Mouse (Mus musculus): ENCODE data around the gene Dstyk.
"Not testable (repeated sequence)": the region's sequence is repeated elsewhere in the genome, so short reads cannot be mapped to it uniquely, and the experiment has no call there.

Dstyk gene

DNA sequence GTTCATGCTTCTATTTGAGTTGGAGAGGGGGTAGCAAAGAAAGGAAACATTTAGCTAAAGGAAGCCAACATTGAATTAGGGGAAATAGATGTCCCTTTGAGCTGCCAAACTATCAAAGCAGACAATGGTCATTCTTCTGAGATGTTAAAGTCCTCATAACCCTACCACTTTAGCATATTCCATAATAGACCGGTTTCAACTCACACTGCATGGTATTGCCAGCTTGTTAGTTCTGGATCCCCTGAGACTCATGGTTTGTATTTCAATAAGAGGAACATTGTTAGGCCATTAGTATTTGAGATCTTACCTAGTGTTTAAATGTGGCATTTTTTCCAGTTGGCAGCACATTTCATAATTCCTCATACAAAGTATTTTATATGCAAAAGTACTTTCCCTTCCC, 19.6 kb downstream of the Dstyk start:
- no peak for DNase-seq (ENCODE audit: low read depth, low spot score)

DNA sequence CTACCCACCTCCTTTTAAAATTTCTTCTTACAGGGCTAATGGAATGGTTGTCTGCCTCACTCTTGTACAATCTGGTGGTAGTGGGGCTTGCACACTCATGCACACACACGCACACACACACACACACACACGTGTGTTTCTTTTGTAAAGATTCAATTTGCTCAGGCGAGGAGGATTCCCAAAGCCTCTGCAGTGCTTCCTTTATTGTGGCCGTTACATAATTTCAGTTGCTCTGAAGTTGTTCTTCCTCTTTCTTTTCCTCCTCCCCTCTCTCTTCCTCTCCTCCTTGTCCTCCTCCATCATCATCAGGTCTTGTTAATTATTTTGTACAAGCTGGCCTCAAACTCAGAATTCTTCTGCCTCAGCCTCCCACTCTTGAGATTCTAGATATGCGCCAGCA, 20.0 kb downstream of the Dstyk start:
- DNase-seq (ENCODE audit: low read depth, low spot score): no peak

DNA sequence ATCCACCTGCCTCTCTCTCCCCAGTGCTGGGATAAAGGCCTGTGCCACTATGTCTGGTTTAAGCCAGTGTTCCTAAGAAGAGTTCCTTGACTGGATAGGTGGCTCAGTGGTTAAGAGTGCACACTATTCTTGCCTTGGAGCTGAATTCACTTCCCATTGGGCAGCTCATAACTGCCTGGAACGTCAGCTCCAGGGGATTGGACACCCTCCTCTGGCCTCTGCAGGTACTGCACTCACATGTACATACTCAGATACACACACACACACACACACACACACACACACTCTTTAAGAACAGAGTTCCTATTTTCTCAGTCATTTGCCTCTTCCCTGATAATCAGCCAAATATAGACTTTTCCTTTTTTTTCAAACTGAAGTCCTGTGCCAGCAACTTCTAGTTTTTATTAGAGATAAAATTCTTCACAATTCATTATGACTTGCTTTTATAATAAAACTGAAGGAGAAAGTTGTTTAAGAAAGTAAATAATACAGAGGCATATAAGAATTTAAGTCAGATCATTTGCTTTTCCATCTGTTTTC, 23.6 kb downstream of the Dstyk start:
- no peak for DNase-seq (ENCODE audit: low read depth, low spot score)

DNA sequence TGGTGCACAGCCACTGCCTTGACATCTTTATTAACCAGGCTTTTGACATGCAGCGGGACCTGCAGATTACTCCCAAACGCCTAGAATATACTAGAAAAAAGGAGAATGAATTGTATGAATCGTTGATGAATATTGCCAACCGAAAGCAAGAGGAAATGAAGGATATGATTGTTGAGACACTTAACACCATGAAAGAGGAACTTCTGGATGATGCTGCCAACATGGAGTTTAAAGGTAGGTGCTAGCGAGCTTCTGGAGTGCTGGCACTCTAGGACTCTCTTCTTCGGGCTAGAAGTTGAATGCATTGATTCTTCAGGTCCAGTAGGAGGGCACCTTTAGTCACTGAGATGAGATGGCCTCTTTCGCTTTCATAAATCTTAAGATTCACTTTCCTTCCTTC, 32.4 kb downstream of the Dstyk start:
- no peak for DNase-seq (ENCODE audit: low read depth, low spot score)

DNA sequence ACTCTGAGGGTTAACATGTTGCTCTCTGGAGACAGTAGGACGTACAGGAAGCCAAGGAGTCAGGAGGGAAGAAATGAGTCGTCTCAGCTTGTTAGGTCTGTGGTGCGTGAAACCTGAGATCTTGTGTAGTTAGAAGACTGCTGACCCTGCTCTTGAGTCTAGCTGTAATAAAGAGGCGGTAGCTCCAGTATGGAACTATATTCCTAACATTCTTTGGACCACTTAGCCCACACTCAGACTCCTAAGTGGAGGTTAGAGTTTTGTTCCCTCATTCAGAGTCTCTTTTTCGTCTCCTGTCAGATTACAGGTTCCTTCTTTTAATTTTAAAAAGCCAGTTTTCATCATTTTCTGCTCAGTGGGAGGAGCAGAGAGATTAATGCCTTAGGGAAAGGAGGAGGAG, 47.3 kb downstream of the Dstyk start:
- no peak for DNase-seq (ENCODE audit: low read depth, low spot score)

DNA sequence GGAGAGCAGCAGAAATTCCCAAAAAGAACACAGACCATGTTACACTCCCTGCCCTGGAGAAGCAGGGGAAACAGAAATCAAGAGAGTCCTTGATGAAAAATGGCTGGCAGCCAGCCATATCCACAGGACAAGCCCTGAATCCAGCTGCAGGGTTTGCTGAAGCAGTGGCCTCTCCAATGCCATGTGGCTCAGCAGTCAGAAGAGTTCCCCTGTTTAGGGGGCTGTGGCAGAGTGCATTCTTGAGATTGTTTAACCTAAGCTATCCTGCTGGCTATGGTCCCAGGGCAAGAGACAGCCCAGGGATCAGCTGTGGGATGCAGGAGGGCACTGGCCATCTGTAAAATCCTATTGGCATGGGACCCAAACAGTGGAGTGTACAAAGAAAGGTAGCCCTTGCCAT, 51.6 kb downstream of the Dstyk start:
- no peak for DNase-seq (ENCODE audit: low read depth, low spot score)

DNA sequence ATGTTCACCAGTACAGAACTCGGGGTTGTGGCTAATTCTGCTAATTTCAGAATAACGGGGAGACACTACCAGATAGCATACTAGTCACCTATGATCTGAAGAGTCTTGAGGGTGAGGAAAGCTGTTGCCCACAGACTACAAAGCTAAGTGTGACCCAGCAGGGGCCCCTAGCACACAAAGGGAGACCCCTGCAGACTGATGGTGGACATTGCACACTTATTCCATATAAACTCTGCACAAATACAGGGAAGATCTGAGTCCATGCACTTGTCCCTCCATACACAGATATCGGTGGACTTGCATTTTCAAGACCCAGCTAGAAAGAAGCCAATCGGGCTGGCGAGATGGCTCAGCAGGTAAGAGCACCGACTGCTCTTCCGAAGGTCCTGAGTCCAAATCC, 52.2 kb downstream of the Dstyk start:
- no peak for DNase-seq (ENCODE audit: low read depth, low spot score)

DNA sequence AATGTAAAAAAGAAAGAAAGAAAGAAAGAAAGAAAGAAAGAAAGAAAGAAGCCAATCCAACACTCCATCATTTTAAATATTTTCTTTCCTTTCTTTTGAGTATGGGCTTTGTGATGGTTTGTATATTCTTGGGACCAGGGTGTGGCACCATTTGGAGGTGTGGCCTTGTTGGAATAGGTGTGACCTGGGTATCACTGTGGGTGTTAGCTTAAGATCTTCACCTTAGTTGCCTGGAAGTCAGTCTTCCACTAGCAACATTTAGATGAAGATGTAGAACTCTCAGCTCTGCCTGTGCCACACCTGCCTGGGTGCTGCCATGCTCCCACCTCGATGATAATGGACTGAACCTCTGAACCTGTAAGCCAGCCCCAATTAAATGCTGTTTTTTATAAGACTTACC, 52.7 kb downstream of the Dstyk start:
- not testable (repeated sequence) for DNase-seq (ENCODE audit: low read depth, low spot score)

DNA sequence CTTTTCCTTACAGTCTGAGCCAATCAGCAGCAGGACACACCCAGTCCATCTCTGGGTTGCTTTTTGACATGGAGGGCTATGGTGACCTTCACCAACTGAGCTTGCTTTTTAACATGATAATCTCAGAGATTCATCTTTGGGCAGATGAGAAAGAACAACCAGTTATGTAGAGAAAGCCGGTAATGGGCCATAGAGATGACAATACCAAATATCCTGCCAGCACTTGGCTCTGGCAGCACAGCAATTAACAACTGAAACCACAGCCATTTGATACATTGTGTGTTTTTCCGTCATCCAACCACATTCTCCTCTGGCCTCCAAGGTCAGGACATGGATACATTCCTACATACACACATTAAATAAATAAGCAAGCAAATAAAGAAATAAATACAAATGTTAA, 53.7 kb downstream of the Dstyk start:
- no peak for DNase-seq (ENCODE audit: low read depth, low spot score)

DNA sequence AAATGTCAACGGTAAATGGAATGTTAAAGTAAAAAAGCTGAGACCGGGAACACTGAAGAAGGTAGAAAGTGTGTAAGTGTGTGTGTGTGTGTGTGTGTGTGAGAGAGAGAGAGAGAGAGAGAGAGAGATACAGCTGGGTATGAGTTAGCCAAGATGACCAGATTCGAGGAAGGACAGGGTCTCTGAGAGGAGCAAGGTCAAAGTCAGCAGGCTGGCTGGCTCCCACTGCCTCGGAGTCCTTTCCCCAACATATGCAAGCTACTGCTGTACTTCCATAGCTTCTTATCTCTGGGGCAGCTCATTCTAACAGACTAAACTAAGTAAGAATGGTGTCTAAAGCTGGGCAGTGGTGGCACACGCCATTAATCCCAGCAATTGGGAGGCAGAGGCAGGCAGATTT, 54.1 kb downstream of the Dstyk start:
- DNase-seq (ENCODE audit: low read depth, low spot score): no peak

DNA sequence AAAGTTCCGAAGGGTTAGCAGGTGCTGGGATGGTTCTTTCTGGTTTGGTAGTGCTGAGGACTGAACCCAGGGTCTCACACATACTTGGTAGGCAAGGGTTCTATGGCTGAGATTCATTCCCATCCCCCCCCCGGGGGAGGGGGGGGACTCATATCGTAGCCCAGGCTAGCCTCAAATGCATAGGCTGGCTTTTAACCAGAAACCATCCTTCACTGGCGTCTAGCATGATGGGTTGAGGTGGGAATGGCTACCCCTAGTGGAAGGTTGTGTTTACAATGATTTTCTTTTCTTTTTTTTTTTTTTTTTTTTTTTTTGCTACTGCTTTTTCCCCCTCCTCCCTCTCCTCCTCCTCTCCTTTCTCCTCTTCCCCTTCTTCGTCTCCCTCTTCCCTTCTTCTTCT, 55.2 kb downstream of the Dstyk start:
- no peak for DNase-seq (ENCODE audit: low read depth, low spot score)

DNA sequence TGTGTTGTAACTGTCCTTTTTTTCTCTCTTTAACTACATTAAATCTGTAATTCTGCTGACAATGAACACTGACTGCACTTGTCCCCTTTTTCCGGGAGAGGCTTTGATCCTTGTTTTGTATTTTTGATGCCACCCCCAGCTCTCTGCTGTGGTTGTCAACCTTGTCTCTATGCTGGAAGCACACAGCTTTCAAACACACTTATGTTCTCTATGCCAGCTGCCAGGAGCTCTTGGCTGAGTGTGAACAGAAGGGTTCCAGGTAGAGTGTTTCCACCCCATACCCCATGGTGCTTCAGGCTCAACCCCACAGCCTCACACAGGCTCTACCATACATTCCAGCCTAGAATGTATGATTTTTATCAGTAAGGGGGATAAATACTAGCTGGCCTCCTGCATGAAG, 57.1 kb downstream of the Dstyk start:
- DNase-seq (ENCODE audit: low read depth, low spot score): no peak

DNA sequence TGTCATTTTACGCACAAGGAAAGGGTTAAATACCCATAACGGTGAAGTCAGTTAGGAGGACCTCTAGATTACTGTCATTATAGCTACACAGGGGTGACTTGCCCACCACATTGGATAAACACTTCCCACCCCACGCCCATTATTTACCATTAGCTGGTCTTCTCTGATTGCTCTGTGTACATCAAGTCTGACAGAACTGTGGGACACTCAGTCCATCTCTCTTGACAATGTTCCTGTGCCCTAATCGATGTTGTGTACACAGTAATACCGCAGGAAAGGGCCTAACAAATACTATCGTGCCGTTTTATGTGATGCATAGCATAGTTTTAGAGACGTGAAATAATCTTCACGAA, 59.2 kb downstream of the Dstyk start:
- no peak for DNase-seq (ENCODE audit: low read depth, low spot score)

DNA sequence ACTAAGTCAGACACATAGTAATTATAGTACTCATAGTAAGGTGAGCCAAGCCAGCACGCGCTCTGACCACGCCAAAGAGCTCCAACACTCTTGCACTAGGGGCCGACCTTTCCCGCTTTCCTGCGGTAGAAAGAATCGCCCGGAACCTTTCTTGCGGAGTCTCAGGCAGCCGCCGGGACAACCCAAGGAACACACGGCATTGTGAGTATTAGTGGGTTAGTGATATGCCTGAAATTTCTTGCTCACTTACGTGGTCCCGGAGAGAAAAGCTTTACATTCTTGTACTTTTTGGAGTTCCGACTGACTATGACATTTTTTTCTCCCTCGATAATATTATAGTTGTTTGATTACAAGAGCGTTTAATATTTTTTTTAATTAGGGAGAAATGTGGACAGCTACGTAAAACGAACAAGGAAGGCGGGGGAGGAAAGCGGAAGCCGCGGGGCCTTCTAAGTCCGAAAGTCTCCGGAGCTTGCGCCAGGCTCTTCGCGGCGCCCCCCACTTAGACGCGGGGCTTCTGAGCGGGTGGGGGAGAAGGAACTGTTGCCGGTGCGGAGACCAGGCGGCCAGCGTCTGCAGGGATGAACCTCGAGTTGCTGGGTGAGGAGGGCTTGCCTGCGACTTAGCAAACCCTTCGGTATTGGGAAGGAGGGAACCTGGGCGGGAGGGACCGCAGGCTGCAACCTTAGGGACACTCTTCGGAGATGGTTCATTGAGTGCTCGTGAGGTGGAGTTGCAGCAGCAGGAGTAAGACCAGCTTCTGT, 59.8 kb downstream of the Dstyk start, which contains the start of gene Rbbp5:
TSS of gene Rbbp5 (plus strand) at position 438 of the 764 bp plus-strand sequence.
- peak; percentile 92 for DNase-seq (ENCODE audit: low read depth, low spot score)

DNA sequence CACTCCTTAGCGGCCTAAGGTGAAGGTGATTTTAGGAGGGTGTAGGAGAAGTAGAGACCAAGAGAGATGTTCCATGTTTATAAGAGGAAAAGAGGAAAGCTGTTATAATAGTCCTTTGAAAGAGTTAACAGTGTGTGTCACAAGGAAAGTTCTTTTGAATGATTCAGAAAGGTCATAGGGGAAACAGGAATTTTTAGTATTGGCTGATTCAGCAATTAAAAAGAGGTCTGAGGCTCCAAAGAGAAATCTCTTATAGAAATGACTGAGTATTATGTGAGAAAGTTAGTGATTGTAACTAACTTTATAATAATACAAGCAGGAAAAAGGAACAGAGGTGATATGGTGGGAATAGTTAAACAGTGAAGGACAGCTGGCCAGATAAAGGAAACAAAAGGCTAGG, 62.1 kb downstream of the Dstyk start:
- DNase-seq (ENCODE audit: low read depth, low spot score): no peak

DNA sequence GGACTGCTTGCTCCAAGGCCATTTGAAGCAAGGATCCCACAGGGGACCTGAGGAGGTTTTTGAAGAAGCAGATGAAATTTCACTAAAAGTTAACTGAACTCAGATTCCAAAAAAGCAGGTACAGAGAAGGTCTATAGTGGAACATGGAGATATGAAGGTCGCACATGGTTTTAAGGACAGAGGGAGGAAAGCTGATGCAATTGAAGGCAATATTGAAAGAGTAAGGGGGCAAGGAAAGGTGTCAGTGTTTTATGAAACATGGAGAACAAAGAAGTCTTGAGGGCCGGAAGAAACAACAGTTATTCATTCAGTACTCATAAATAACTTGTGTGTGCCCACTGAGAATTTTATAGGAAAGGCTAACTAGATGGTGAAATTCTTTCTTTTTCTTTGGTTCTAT, 64.3 kb downstream of the Dstyk start:
- no peak for DNase-seq (ENCODE audit: low read depth, low spot score)

DNA sequence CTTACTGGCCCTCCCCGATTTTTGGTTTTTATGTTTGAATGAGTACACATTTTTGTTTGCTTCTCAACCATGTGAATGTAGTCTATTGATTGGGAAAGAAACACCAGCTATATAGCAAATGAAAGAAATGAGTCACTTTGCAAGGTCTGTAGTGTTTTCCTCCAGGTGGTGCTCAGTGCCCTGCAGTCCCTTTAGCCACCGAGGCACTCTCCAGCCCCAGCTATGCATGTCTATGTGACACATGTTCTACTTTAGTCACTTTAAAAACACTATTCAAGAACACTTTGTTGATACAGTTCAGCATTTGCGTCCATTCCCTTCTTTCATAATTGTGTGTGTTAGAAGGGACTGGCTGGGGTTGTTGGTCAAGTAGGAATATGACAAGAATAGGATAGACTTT, 65.9 kb downstream of the Dstyk start:
- no peak for DNase-seq (ENCODE audit: low read depth, low spot score)

DNA sequence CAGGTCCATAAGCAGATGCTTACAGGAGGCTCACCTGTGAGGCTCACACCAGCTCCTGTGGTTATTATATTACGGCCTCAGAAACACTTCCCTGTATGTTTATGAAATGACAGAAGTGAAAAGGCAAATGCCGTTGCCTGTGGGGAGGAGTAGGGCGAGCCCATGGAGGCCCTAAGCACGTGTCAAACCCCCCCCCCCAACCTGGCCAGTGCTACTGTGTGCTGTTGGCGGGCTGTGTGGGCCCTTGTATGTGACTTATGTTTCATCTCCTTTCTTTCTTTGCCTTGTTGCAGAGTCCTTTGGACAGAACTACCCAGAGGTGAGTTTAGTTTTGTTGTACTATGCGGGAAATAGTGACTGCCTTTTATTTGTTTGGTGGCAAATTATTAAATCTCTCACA, 66.4 kb downstream of the Dstyk start:
- no peak for DNase-seq (ENCODE audit: low read depth, low spot score)

DNA sequence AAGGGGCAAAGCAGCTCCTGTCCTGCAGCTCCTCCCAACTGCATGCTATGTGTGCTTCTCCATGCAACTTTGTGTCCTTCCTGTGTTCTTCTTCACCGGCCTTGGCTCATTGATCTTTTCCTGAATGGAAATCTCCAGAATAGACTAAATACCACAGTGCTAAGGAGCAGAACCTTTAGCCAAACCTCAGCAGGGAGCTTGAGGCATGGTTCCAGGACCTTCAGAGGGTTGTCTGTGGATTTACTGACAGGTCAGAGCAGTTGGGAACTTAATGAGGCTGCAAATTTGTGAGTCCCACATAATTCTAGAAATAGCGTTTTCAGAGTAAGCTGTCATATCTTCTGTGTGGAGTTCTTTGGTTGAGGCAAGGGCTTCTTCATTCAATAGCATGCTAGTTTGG, 83.2 kb downstream of the Dstyk start:
- no peak for DNase-seq (ENCODE audit: low read depth, low spot score)

DNA sequence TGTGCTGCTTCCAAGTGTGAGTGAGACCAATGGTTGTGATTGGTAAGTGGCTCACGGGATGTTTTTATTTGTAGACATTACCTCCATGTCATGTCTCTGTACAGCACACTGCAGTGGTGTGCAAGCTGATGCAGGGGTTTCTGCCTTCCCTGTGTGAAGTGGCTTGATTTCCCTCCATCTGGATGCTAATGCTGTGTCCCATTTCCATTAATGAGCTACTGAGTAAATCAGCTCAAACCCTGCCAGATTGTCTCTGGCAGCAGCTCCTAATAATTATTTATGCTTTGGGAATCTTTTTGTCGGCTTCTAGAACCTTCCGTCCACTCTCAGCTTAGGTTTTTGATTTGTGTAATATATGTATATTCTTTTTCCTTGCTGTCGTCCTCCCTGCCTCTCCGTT, 87.8 kb downstream of the Dstyk start:
- no peak for DNase-seq (ENCODE audit: low read depth, low spot score)

DNA sequence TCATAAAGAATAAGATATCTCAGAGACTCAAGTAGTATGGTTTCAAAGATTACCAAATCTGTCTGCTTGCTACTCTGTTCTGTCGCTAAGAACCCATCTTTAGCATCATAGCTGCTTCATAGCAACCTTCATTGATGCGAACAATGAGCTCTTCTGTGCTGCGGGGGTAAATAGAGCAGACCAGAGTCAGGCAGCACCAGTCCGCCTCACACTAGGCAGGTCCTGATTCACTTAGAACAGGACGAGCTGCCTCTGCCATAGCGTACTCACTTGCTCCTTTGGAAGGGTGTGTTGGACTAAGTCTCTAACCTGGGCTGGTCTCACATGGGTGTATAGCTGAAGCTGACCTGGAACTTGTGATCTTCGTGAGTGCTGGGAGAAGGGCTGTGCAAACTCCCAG, 88.7 kb downstream of the Dstyk start, which contains the start of gene Tmem81:
TSS of gene Tmem81 (plus strand) at position 173 of the 400 bp plus-strand sequence.
- DNase-seq (ENCODE audit: low read depth, low spot score): no peak

DNA sequence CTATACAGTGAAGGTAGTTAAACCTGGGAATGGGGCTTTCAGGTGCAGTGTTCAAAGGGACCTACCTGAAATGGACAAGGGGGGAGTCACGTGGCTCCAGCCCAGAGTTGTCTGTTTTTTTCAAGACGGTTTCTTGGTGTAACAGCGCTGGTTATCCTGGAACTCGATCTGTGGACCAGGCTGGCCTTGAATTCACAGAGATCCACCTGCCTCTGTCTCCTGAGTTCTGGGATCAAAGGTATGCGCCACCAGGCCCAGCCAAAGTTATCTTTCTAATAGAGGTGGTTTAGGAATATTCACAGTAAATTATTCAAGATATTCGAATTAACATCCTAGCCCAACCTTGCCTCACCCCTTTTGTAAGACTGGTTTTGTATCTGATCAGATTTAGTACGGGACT, 89.3 kb downstream of the Dstyk start:
- no peak for DNase-seq (ENCODE audit: low read depth, low spot score)

DNA sequence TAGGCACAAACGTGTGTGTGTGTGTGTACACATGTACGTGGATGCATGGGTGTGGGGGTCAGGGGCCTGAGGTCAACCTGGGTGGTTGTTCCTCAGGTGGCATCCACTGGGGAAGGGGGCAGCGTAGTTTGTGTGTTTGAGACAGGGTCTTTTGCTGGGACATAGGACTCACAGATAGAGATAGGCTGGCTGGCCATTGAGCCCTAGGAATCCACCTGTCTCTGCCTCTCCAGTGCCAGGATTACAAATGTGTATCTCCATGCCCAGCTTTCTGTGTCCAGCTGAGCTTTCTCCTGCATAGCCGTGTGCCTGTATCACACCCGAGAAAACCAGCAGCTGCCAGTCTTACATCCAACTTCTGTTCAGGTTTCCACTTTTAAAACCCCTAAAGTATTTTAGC, 92.4 kb downstream of the Dstyk start:
- no peak for DNase-seq (ENCODE audit: low read depth, low spot score)

DNA sequence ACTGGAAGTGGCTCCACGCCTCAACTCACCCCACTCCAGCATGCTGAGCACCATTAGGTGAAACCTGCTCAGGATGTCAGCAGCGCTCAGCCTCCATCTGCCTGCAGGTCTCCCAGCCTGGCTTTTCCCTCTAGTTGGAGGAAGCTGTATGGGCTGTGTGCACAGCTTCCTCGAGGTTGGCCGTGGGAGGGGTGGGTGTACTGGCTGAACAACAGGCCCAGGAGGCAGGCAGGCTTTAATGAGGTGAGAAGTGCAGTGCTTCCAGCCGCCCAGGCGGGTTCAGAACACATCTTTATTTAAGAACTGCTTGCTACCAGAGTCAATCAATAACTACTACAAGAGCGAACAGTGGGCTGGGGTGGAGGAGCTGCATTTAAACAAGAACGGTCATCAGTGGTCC, 94.2 kb downstream of the Dstyk start:
- peak; percentile 43 for DNase-seq (ENCODE audit: low read depth, low spot score)

Data from forelimb bud, embryonic 11.5 days (tissue).